In genomic region chr5:75921730-75922387, GRCm38 (mm10) we compare ENCODE assay signal across 13 mouse cellular contexts. TPM values are rescaled to one million over a fixed set of nuclear protein-coding genes. Genes with fewer than 3 reads are reported as not detected.
A peak's percentile ranks its signal among the peaks of the same experiment; 100 is the strongest.
DNase-seq lines count a peak whose midpoint lies in the region; ATAC-seq and TF ChIP-seq lines count a peak whose summit lies in the region.
"Had no signal": no experiment of that assay in that cellular context is flagged by ENCODE, and none has a peak within 500 bp of the region (broad histone marks: within the 10 kb centered on the region; RNA-seq: fewer than 3 reads in every experiment).

No protein-coding gene starts in this region.

- no peaks in the 10 kb centered on the region for H3K79me2 ChIP-seq in myocyte (ENCODE audit: control insufficient read depth, insufficient read depth)

- no peaks in the 10 kb centered on the region for H3K9me3 ChIP-seq in hindbrain, embryonic 13.5 days
- no peaks in the 10 kb centered on the region for H3K9me3 ChIP-seq in hindbrain, embryonic 12.5 days (replicated peaks)
- H3K9me3 ChIP-seq in liver, postnatal 0 days (ENCODE audit: low read length), result no peaks in the 10 kb centered on the region
- H3K9me3 ChIP-seq: intestine, embryonic 15.5 days had no signal

- TF ChIP-seq EP300 in liver, postnatal 0 days (IDR thresholded peaks at IDR 0.05; ENCODE audit: low read depth), result no peak

- ATAC-seq in hindbrain, embryonic 13.5 days (ENCODE audit: low FRiP score), result no peak
- no peak for ATAC-seq in hindbrain, embryonic 12.5 days (ENCODE audit: low FRiP score)
- no peak for ATAC-seq in liver, postnatal 0 days

- TF ChIP-seq POLR2A in myocyte (IDR thresholded peaks at IDR 0.05; ENCODE audit: insufficient read length, low read depth), result no peak

- WGBS in hindbrain, embryonic 13.5 days, result 74% methylated on average over 12 of the region's 12 CpGs
- 66% methylated on average over 12 of the region's 12 CpGs for WGBS in hindbrain, embryonic 12.5 days
- WGBS in liver, postnatal 0 days (ENCODE audit: insufficient replicate concordance), result 51% methylated on average over 12 of the region's 12 CpGs

- H3K4me1 ChIP-seq in hindbrain, embryonic 13.5 days (replicated peaks), result peaks cover 5% of the 10 kb centered on the region
- H3K4me1 ChIP-seq in hindbrain, embryonic 12.5 days, result no peaks in the 10 kb centered on the region
- H3K4me1 ChIP-seq in liver, postnatal 0 days (ENCODE audit: insufficient read depth), result no peaks in the 10 kb centered on the region
- H3K4me1 ChIP-seq: intestine, embryonic 15.5 days had no signal

- H3K9ac ChIP-seq in hindbrain, embryonic 13.5 days, result no peak overlapping the region
- H3K9ac ChIP-seq in hindbrain, embryonic 12.5 days, result no peak overlapping the region
- H3K9ac ChIP-seq in liver, postnatal 0 days (replicated peaks), result no peak overlapping the region
- H3K9ac ChIP-seq: intestine, embryonic 15.5 days had no signal

- no peaks in the 10 kb centered on the region for H3K27me3 ChIP-seq in hindbrain, embryonic 13.5 days
- no peaks in the 10 kb centered on the region for H3K27me3 ChIP-seq in hindbrain, embryonic 12.5 days
- no peaks in the 10 kb centered on the region for H3K27me3 ChIP-seq in myocyte (ENCODE audit: control insufficient read depth, insufficient read depth, insufficient read length)
- no peaks in the 10 kb centered on the region for H3K27me3 ChIP-seq in liver, postnatal 0 days (ENCODE audit: insufficient read depth, low read length)
- H3K27me3 ChIP-seq: intestine, embryonic 15.5 days had no signal

- H3K4me2 ChIP-seq in hindbrain, embryonic 13.5 days, result no peak overlapping the region
- H3K4me2 ChIP-seq in hindbrain, embryonic 12.5 days (replicated peaks), result no peak overlapping the region
- no peak overlapping the region for H3K4me2 ChIP-seq in myocyte (ENCODE audit: low read depth)
- no peak overlapping the region for H3K4me2 ChIP-seq in liver, postnatal 0 days (ENCODE audit: low read depth, low read length)
- H3K4me2 ChIP-seq: intestine, embryonic 15.5 days had no signal

- TF ChIP-seq CTCF in liver, postnatal 0 days (IDR thresholded peaks at IDR 0.05; ENCODE audit: low read depth), result no peak

- no peak overlapping the region for H3ac ChIP-seq in myocyte (ENCODE audit: control insufficient read depth, insufficient read length)

- H3K36me3 ChIP-seq in hindbrain, embryonic 13.5 days, result no peaks in the 10 kb centered on the region
- no peaks in the 10 kb centered on the region for H3K36me3 ChIP-seq in hindbrain, embryonic 12.5 days
- H3K36me3 ChIP-seq in myocyte (ENCODE audit: control insufficient read depth, insufficient read depth), result no peaks in the 10 kb centered on the region
- no peaks in the 10 kb centered on the region for H3K36me3 ChIP-seq in liver, postnatal 0 days (replicated peaks; ENCODE audit: insufficient read depth, low read length)
- H3K36me3 ChIP-seq: intestine, embryonic 15.5 days had no signal

- H3K27ac ChIP-seq in hindbrain, embryonic 13.5 days, result 0 out of 2 replicates have a peak overlapping the region, but pooled peaks have one; percentile 40
- no peak overlapping the region for H3K27ac ChIP-seq in hindbrain, embryonic 12.5 days
- no peak overlapping the region for H3K27ac ChIP-seq in liver, postnatal 0 days (ENCODE audit: low read depth)
- H3K27ac ChIP-seq: intestine, embryonic 15.5 days had no signal

- H3K4me3 ChIP-seq in hindbrain, embryonic 13.5 days, result no peak overlapping the region
- H3K4me3 ChIP-seq in hindbrain, embryonic 12.5 days, result no peak overlapping the region
- H3K4me3 ChIP-seq in myocyte, result no peak overlapping the region
- H3K4me3 ChIP-seq in liver, postnatal 0 days (ENCODE audit: low read depth, low read length), result no peak overlapping the region
- H3K4me3 ChIP-seq: intestine, embryonic 15.5 days had no signal

- peak; percentile 47 for DNase-seq in embryo, embryonic 10.5 days (ENCODE audit: low spot score)
- DNase-seq in embryo, embryonic 9.5 days (ENCODE audit: extremely low spot score), result no peak
- DNase-seq in retina, postnatal 1 day, result peak; percentile 41
- DNase-seq in retina, embryonic 14.5 days (ENCODE audit: low spot score), result no peak
- no peak for DNase-seq in liver, postnatal 0 days
- DNase-seq: adrenal gland, postnatal 10 days; cerebellum, postnatal 25 days; liver; right cerebral cortex, adult 18-20 months had no signal

TF ChIP-seq in myocyte, 11 proteins besides CTCF, POLR2A, EP300 and RAD21:
- TF ChIP-seq MYOG (IDR thresholded peaks at IDR 0.05; ENCODE audit: control insufficient read depth in 1 of 3, insufficient read depth in 1 of 3, insufficient read length in 2 of 3, low read depth in 2 of 3), result peak in 2 of 3 experiments; percentile 23 to 70
- TF ChIP-seq POLR2AphosphoS2 (IDR thresholded peaks at IDR 0.05; ENCODE audit: insufficient read length, low read depth), result no peak
- TF ChIP-seq MAX (IDR thresholded peaks at IDR 0.05; ENCODE audit: low read depth), result no peak
- peak in 2 of 3 experiments; percentile 72 to 80 for TF ChIP-seq MYOD1 (IDR thresholded peaks at IDR 0.05; ENCODE audit: control insufficient read depth in 1 of 3, insufficient read length in 2 of 3, low read depth in 2 of 3)

RNA-seq across cellular contexts. Expression of gene Kdr, which starts 56.4 kb away (rescaled TPM):
- polyA plus RNA-seq in hindbrain, embryonic 13.5 days (2015; fragmentation: Nextera tagmentation; extraction: Ambion mirVana), result 24.4 and 26.0 TPM in 2 replicates
- polyA plus RNA-seq in hindbrain, embryonic 12.5 days (2016; fragmentation: Nextera tagmentation; extraction: Ambion mirVana), result 31.4 and 32.0 TPM in 2 replicates
- polyA plus RNA-seq in myocyte (2012; fragmentation: generic; extraction: Trizol), result not detected
- 7.9 and 9.6 TPM in 2 replicates for polyA plus RNA-seq in liver, postnatal 0 days (2015; fragmentation: Nextera tagmentation; extraction: Ambion mirVana)

Comparison
In these comparisons a context has a peak if more than half of its experiments do, and no peak if none do; other contexts are left out.
1. DNase-seq: peak in embryo, embryonic 10.5 days (single experiment) and retina, postnatal 1 day (single experiment); none in embryo, embryonic 9.5 days (single experiment), retina, embryonic 14.5 days (single experiment) and liver, postnatal 0 days (single experiment).